Mouse (Mus musculus) heart, embryonic 16.5 days (tissue): ENCODE measurements around the gene 4932438A13Rik. TPM values are rescaled to one million over a fixed set of nuclear protein-coding genes. Genes with fewer than 3 reads are reported as not detected.

Source experiments
- ATAC-seq: fragments of 200-750 bp; cut with Nextera tagmentation; replicated peaks from 2 replicates; pipeline ENCODE4 v1.8.0; 2017; ENCODE audit warnings: moderate number of reproducible peaks; ENCODE audit not compliant: insufficient read depth, low FRiP score; ENCODE audit errors: extremely low read depth
- H3K27ac ChIP-seq: fragments of 300-500 bp; sonication (generic); 2 replicates; pipeline ENCODE4 v1.5.1; 2014; ENCODE audit warnings: mild to moderate bottlenecking, low read length, control low read depth, moderate library complexity
- H3K27me3 ChIP-seq: fragments of 300-500 bp; sonication (generic); 2 replicates; pipeline ENCODE4 v1.6.1; 2014; ENCODE audit warnings: low read length, mixed read lengths; ENCODE audit not compliant: control insufficient read depth, insufficient read depth
- H3K36me3 ChIP-seq: fragments of 300-500 bp; sonication (generic); 2 replicates; pipeline ENCODE4 v1.6.1; 2014; ENCODE audit not compliant: control insufficient read depth, insufficient read depth
- H3K4me1 ChIP-seq: fragments of 300-500 bp; sonication (generic); 2 replicates; pipeline ENCODE4 v1.6.1; 2014; ENCODE audit warnings: low read length, mixed read lengths; ENCODE audit not compliant: control insufficient read depth, insufficient read depth
- H3K4me2 ChIP-seq: fragments of 300-500 bp; sonication (generic); 2 replicates; pipeline ENCODE4 v1.6.1; 2014; ENCODE audit warnings: low read depth, mild to moderate bottlenecking, control low read depth, low read length
- H3K4me3 ChIP-seq: fragments of 300-500 bp; sonication (generic); 2 replicates; pipeline ENCODE4 v1.5.1; 2014; ENCODE audit warnings: mild to moderate bottlenecking, control low read depth, low read length
- H3K9ac ChIP-seq: fragments of 300-500 bp; sonication (generic); 2 replicates; pipeline ENCODE4 v1.6.1; 2014; ENCODE audit warnings: low read length, control low read depth
- H3K9me3 ChIP-seq: fragments of 300-500 bp; sonication (generic); replicated peaks from 2 replicates; pipeline ENCODE4 v1.6.1; 2016; ENCODE audit warnings: low read length; ENCODE audit not compliant: control insufficient read depth
- WGBS: fragments of 180-500 bp; shearing (Covaris S2); extraction: QIAGEN DNeasy Blood & Tissue Kit; methylation state at CpG from one replicate; pipeline ENCODE4 v1.1.7; 2014; 5-methylcytosine and 5-hydroxymethylcytosine counted together
- polyA plus RNA-seq: library from polyadenylated mRNA; unstranded; fragments of >200 nt; fragmentation: Nextera tagmentation; extraction: Ambion mirVana; gene quantifications from 2 replicates; pipeline ENCODE4 v1.2.1, GENCODE M21; 2015

Gene 4932438A13Rik
- polyA plus RNA-seq, 1 experiment from 2014 or later: 36.4 TPM

- Histone ChIP-seq H3K4me1 (peaks cover 6% of the 10 kb centered on the region; the same call in 1 of the 2 replicates), H3K9me3 (no peaks in the 10 kb centered on the region), H3K36me3 (peaks cover 23% of the 10 kb centered on the region), H3K27me3 (no peaks in the 10 kb centered on the region), H3K27ac (no peak overlapping the region), H3K4me3 (no peak overlapping the region), H3K4me2 (no peak overlapping the region), H3K9ac (no peak overlapping the region)
- WGBS: 95% methylated on average over 4 of the region's 4 CpGs
- no peak for ATAC-seq
Measured at GRCm38 (mm10) chr3:36864466-36864865, 1.6 kb downstream of the 4932438A13Rik start.

- ATAC-seq: no peak
- H3K4me2 ChIP-seq: no peak overlapping the region
- WGBS: 90% methylated on average over 3 of the region's 3 CpGs
- no peak overlapping the region for H3K9ac ChIP-seq
- H3K4me3 ChIP-seq: no peak overlapping the region
- no peak overlapping the region for H3K27ac ChIP-seq
- no peaks in the 10 kb centered on the region for H3K27me3 ChIP-seq
- peaks cover 13% of the 10 kb centered on the region for H3K36me3 ChIP-seq
- H3K4me1 ChIP-seq: no peaks in the 10 kb centered on the region
- H3K9me3 ChIP-seq: no peaks in the 10 kb centered on the region
Measured at GRCm38 (mm10) chr3:36905372-36905771, 42.5 kb downstream of the 4932438A13Rik start.

DNA sequence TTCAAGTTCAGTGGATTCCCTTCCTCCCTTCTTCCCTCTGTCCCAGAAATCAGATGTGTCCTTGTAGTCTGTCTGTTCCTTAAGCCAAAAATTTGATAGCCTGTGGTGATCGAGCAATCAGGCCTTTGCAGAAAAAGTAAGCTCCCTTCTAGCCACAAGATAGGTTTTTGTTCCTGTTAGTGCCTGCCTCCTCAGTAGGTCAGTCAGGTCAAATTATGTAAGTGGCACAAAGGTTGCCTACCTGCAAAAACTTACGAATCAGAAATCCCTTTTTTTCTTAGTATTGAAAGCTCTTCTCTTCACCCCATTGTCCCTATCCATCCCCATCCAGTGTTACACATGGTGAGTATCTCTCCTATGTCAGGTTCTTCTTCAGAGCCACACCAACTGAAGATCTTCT lies 54.9 kb downstream of the 4932438A13Rik start:
- no peaks in the 10 kb centered on the region for H3K9me3 ChIP-seq
- no peak overlapping the region for H3K9ac ChIP-seq
- no peak overlapping the region for H3K4me3 ChIP-seq
- no peaks in the 10 kb centered on the region for H3K27me3 ChIP-seq
- no peak overlapping the region for H3K4me2 ChIP-seq
- no peak for ATAC-seq
- 85% methylated on average over 2 of the region's 2 CpGs for WGBS
- no peak overlapping the region for H3K27ac ChIP-seq
- H3K36me3 ChIP-seq: peaks cover 8% of the 10 kb centered on the region
- H3K4me1 ChIP-seq: no peaks in the 10 kb centered on the region

DNA sequence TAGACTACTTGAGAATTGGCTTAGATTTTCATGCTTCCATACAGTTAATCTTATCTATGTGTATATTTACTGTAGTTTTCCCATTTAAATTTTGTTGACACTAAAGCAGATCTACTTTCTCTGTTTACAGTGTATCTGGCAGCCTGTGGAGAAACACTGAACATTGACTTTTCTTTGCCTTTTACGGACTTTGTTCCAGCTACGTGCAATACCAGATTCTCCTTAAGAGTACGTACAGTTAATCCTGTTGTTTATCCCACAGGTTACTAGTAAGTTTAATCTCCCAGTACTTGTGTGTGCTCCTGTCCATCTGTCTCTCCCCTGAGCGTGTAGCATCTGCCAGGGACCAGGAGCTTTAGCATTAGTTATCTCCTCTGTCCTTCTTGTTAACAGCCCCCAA lies 55.4 kb downstream of the 4932438A13Rik start:
- ATAC-seq: no peak
- H3K27me3 ChIP-seq: no peaks in the 10 kb centered on the region
- WGBS: 91% methylated on average over 4 of the region's 4 CpGs
- peaks cover 8% of the 10 kb centered on the region for H3K36me3 ChIP-seq
- no peaks in the 10 kb centered on the region for H3K9me3 ChIP-seq
- H3K27ac ChIP-seq: no peak overlapping the region
- no peak overlapping the region for H3K4me3 ChIP-seq
- H3K4me1 ChIP-seq: no peaks in the 10 kb centered on the region
- H3K9ac ChIP-seq: no peak overlapping the region
- no peak overlapping the region for H3K4me2 ChIP-seq

DNA sequence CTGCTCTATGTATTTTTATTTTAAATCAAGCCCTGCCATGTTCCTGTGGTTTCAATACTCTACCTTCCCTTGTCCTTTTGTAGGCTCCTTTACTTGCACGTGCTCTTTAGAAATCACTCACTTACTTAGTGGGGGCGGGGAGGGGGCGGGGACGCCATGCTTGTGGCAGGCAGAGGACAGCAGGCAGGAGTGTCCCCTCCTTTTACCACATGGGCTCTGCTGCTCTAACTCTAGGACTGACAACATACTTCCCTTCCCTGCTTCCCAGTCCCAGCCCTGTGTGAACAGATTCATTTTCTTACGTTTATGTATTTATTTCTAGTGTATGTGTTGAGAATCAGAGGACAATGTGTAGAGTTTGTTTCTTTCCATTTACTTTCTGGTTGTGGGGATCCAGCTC lies 78.7 kb downstream of the 4932438A13Rik start:
- peaks cover 4% of the 10 kb centered on the region for H3K36me3 ChIP-seq
- no peak overlapping the region for H3K27ac ChIP-seq
- no peaks in the 10 kb centered on the region for H3K9me3 ChIP-seq
- 0 out of 2 replicates have a peak, but pooled peaks cover 2% of the 10 kb centered on the region for H3K4me1 ChIP-seq
- ATAC-seq: no peak
- H3K4me3 ChIP-seq: no peak overlapping the region
- no peak overlapping the region for H3K4me2 ChIP-seq
- H3K9ac ChIP-seq: no peak overlapping the region
- WGBS: 41% methylated on average over 5 of the region's 5 CpGs
- H3K27me3 ChIP-seq: no peaks in the 10 kb centered on the region

DNA sequence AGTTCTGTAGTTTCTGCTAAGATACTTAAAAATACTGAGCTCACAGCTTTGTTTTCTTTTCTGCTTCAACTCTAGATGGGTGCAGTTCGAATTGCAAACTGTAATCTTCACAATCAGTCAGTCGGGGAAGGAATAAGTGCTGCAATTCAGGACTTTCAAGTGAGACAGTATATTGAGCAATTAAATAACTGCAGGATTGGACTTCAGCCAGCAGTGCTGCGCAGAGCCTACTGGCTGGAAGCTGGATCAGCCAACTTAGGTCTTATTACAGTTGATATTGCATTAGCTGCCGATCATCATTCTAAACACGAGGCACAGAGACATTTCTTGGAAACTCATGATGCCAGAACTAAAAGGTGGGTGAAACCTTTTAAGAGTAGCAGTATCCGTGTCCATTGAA lies 79.2 kb downstream of the 4932438A13Rik start:
- ATAC-seq: no peak
- Histone ChIP-seq H3K36me3 (peaks cover 4% of the 10 kb centered on the region; the same call in 1 of the 2 replicates), H3K4me3 (no peak overlapping the region), H3K9ac (no peak overlapping the region), H3K4me2 (no peak overlapping the region), H3K9me3 (no peaks in the 10 kb centered on the region), H3K27me3 (no peaks in the 10 kb centered on the region), H3K27ac (no peak overlapping the region), H3K4me1 (0 out of 2 replicates have a peak, but pooled peaks cover 2% of the 10 kb centered on the region)
- 65% methylated on average over 6 of the region's 6 CpGs for WGBS

- no peak for ATAC-seq
- Histone ChIP-seq H3K27ac (no peak overlapping the region), H3K9me3 (no peaks in the 10 kb centered on the region), H3K36me3 (peaks cover 13% of the 10 kb centered on the region; the same call in 1 of the 2 replicates), H3K27me3 (no peaks in the 10 kb centered on the region), H3K4me1 (0 out of 2 replicates have a peak, but pooled peaks cover 2% of the 10 kb centered on the region), H3K4me2 (no peak overlapping the region), H3K9ac (no peak overlapping the region), H3K4me3 (no peak overlapping the region)
Measured at GRCm38 (mm10) chr3:36943706-36944105, 80.8 kb downstream of the 4932438A13Rik start.

DNA sequence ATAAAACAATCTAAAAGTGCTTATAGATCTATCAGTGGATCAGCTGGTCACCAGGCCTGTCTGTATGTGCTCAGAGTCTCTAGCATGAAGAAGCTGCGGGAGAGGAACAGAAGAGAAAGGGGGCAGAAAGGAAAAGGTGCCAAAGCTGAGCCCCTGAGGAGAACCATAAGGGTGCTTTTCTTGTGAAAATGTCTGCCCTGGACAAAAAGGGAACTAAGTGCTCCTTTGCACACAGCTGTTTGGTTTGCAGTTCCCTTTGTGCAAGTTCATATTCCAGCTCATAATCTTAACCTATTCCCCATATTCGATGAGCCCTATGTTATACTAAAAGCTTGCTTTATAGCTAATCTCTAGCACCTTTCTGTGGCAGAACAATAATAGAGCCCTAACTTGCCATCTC lies 175.1 kb downstream of the 4932438A13Rik start:
- WGBS: 88% methylated on average over 2 of the region's 2 CpGs
- peaks cover 25% of the 10 kb centered on the region for H3K36me3 ChIP-seq

DNA sequence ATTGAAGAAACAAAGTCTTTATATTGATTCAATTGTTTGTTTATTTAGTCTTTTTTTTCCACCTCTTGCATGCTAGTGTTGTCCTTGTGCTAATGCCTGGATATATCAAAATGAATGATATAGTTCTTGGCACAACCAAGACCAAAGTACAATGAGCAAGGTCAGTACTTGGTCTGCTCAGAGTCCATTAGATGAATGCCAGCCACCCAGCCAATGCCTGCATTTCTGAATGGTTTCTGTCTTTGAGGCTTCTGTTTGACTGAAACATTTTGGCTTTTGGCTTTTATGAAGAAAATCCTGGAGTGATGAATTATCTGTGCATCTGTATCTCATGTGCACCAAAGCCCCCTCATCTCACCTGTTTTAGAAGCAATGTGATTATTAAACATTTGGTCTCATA lies 176.9 kb downstream of the 4932438A13Rik start:
- Histone ChIP-seq H3K27ac (no peak overlapping the region), H3K4me1 (no peaks in the 10 kb centered on the region), H3K4me3 (no peak overlapping the region), H3K9me3 (no peaks in the 10 kb centered on the region), H3K36me3 (peaks cover 25% of the 10 kb centered on the region), H3K27me3 (no peaks in the 10 kb centered on the region), H3K9ac (no peak overlapping the region), H3K4me2 (no peak overlapping the region)
- ATAC-seq: no peak

More for the DNA sequence above, 175.1 kb downstream of the 4932438A13Rik start:
- Histone ChIP-seq H3K9me3 (no peaks in the 10 kb centered on the region), H3K4me3 (no peak overlapping the region), H3K9ac (no peak overlapping the region), H3K27me3 (no peaks in the 10 kb centered on the region), H3K4me1 (no peaks in the 10 kb centered on the region), H3K4me2 (no peak overlapping the region), H3K27ac (no peak overlapping the region)
- no peak for ATAC-seq
